In the genomic region with DNA sequence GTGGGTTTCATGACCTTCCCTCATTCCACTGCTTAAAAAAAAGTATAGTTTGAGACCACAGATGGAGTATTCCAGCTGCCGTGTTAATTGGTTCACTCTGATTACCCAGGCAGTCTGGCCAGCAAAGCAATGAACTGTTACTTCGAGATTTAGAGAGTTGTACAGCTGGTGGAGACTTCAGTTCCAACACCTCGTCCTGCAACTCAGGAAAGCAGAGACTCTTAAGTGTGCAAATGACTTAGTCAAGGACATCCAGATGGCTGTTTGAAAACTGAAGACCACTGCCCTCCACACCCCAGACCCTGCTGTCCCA, we compare ENCODE assay signal across 26 mouse cellular contexts. TPM values are rescaled to one million over a fixed set of nuclear protein-coding genes. Genes with fewer than 3 reads are reported as not detected.
DNase-seq lines count a peak whose midpoint lies in the region; ATAC-seq lines count a peak whose summit lies in the region.
"Had no signal": no experiment of that assay in that cellular context is flagged by ENCODE, and none has a peak within 500 bp of the region (broad histone marks: within the 10 kb centered on the region; RNA-seq: fewer than 3 reads in every experiment).

No protein-coding gene starts in this region.

- H3K36me3 ChIP-seq in kidney, embryonic 16.5 days (ENCODE audit: insufficient read depth, low read length), result no peaks in the 10 kb centered on the region
- no peaks in the 10 kb centered on the region for H3K36me3 ChIP-seq in limb, embryonic 13.5 days
- H3K36me3 ChIP-seq: forebrain, embryonic 10.5 days; heart, embryonic 12.5 days; heart, embryonic 15.5 days; hindbrain, embryonic 10.5 days; hindbrain, embryonic 13.5 days had no signal

- 0 out of 2 replicates have a peak, but pooled peaks have one; percentile 23 for ATAC-seq in kidney, embryonic 16.5 days (ENCODE audit: low FRiP score, low TSS enrichment)
- peak; percentile 59; the same call in 1 of the 2 replicates for ATAC-seq in limb, embryonic 13.5 days (ENCODE audit: low FRiP score, low read depth)
- ATAC-seq: activated CD4-positive, CD25-positive, alpha-beta regulatory T cell, adult 4 months; forebrain, embryonic 13.5 days; forebrain, embryonic 16.5 days had no signal

- H3K27me3 ChIP-seq in kidney, embryonic 16.5 days (ENCODE audit: insufficient read depth, low read length), result no peaks in the 10 kb centered on the region
- no peaks in the 10 kb centered on the region for H3K27me3 ChIP-seq in limb, embryonic 13.5 days
- H3K27me3 ChIP-seq: forebrain, embryonic 13.5 days; heart, embryonic 12.5 days; heart, embryonic 15.5 days; hindbrain, embryonic 13.5 days had no signal

- H3K27ac ChIP-seq in kidney, embryonic 16.5 days (ENCODE audit: low read length), result 0 out of 2 replicates have a peak overlapping the region, but pooled peaks have one; percentile 0
- peak overlapping the region; percentile 39; the same call in 1 of the 2 replicates for H3K27ac ChIP-seq in limb, embryonic 13.5 days
- H3K27ac ChIP-seq: forebrain, embryonic 10.5 days; forebrain, embryonic 13.5 days; heart, embryonic 15.5 days; hindbrain, embryonic 10.5 days; hindbrain, embryonic 13.5 days had no signal

- 25% methylated on average over 3 of the region's 3 CpGs for WGBS in kidney, embryonic 16.5 days
- WGBS in limb, embryonic 13.5 days, result 24% methylated on average over 3 of the region's 3 CpGs

- H3K4me1 ChIP-seq in kidney, embryonic 16.5 days (ENCODE audit: insufficient read depth, low read length), result no peaks in the 10 kb centered on the region
- peaks cover 28% of the 10 kb centered on the region for H3K4me1 ChIP-seq in limb, embryonic 13.5 days
- H3K4me1 ChIP-seq: hindbrain, embryonic 10.5 days; hindbrain, embryonic 13.5 days had no signal

- peak; percentile 79 for DNase-seq in heart, adult 11 months
- no peak for DNase-seq in heart, adult 18-20 months
- no peak for DNase-seq in kidney, adult 8-10 months
- no peak for DNase-seq in left cerebral cortex, adult 9 months (ENCODE audit: low spot score in 2 of 2)
- no peak for DNase-seq in yolk sac, embryonic 10.5 days (ENCODE audit: low spot score)
- no peak for DNase-seq in right cerebral cortex, postnatal 4 days
- DNase-seq: adrenal gland, adult 8-10 months; adrenal gland, postnatal 25 days; cerebellum, adult 18-20 months; cerebellum, adult 9-10 months; cerebellum, postnatal 14 days; gastrocnemius, postnatal 10 days; gastrocnemius, postnatal 36 days; heart, postnatal 10 days; heart, postnatal 36 days had no signal

- no peak overlapping the region for H3K9ac ChIP-seq in kidney, embryonic 16.5 days (replicated peaks; ENCODE audit: low read length)
- H3K9ac ChIP-seq in limb, embryonic 13.5 days, result no peak overlapping the region
- H3K9ac ChIP-seq: forebrain, embryonic 13.5 days; heart, embryonic 12.5 days; heart, embryonic 15.5 days; hindbrain, embryonic 13.5 days had no signal

- no peak overlapping the region for H3K4me2 ChIP-seq in kidney, embryonic 16.5 days (replicated peaks; ENCODE audit: low read depth, low read length)
- no peak overlapping the region for H3K4me2 ChIP-seq in limb, embryonic 13.5 days (replicated peaks)
- H3K4me2 ChIP-seq: forebrain, embryonic 13.5 days; heart, embryonic 12.5 days; heart, embryonic 15.5 days; hindbrain, embryonic 13.5 days had no signal

- H3K9me3 ChIP-seq in kidney, embryonic 16.5 days (ENCODE audit: low read length), result no peaks in the 10 kb centered on the region
- H3K9me3 ChIP-seq in limb, embryonic 13.5 days, result no peaks in the 10 kb centered on the region
- H3K9me3 ChIP-seq: forebrain, embryonic 10.5 days; forebrain, embryonic 13.5 days; heart, embryonic 12.5 days; heart, embryonic 15.5 days; hindbrain, embryonic 10.5 days; hindbrain, embryonic 13.5 days had no signal

- H3K4me3 ChIP-seq in kidney, embryonic 16.5 days (ENCODE audit: low read length), result no peak overlapping the region
- no peak overlapping the region for H3K4me3 ChIP-seq in limb, embryonic 13.5 days
- H3K4me3 ChIP-seq: forebrain, embryonic 10.5 days; forebrain, embryonic 13.5 days; heart, embryonic 12.5 days; heart, embryonic 15.5 days; hindbrain, embryonic 10.5 days; hindbrain, embryonic 13.5 days had no signal

RNA-seq across cellular contexts. Expression of a gene that starts 48.0 kb away (rescaled TPM):
- total RNA-seq in heart, adult 18-20 months (2021), result 1 to 10 TPM; 6.0 to 6.4 TPM
- polyA plus RNA-seq in kidney, embryonic 16.5 days (2015; fragmentation: Nextera tagmentation; extraction: Ambion mirVana), result 0.47 and 0.72 TPM in 2 replicates
- 5.7 and 6.4 TPM in 2 replicates for polyA plus RNA-seq in limb, embryonic 13.5 days (2015; fragmentation: Nextera tagmentation; extraction: Ambion mirVana)
- total RNA-seq: granulocyte monocyte progenitor cell, adult 5-6 weeks had no signal
- polyA plus RNA-seq: forebrain, embryonic 10.5 days had no signal
